Mouse (Mus musculus): Measurements from ENCODE around the gene Nampt. TPM values are rescaled to one million over a fixed set of nuclear protein-coding genes. Genes with fewer than 3 reads are reported as not detected.

Nampt gene
- polyA plus RNA-seq (2011; ENCODE audit: insufficient read depth, insufficient read length, low read depth, missing spikeins): 143 and 147 TPM in 2 replicates

GRCm38 (mm10) chr12:32819416-32819815, at the start of gene Nampt:
TSS of gene Nampt (plus strand) at chr12:32819545.
- H3K9me3 ChIP-seq (replicated peaks; ENCODE audit: control insufficient read depth, insufficient read depth, low read length, poor library complexity, severe bottlenecking): no peaks in the 10 kb centered on the region
- no peaks in the 10 kb centered on the region for H3K27me3 ChIP-seq (ENCODE audit: control insufficient read depth, insufficient read depth, low read length, poor library complexity, severe bottlenecking)
- no peak for TF ChIP-seq POLR2A (IDR thresholded peaks at IDR 0.05; ENCODE audit: insufficient read depth, low read length)
- TF ChIP-seq CTCF (IDR thresholded peaks at IDR 0.05; ENCODE audit: low read depth, low read length): no peak
- TF ChIP-seq EP300 (IDR thresholded peaks at IDR 0.05; ENCODE audit: insufficient read depth, low read depth, low read length): no peak
- peak within 1 kb of the TSS; percentile 97 for H3K4me3 ChIP-seq (ENCODE audit: low read depth, low read length)
- H3K9ac ChIP-seq (ENCODE audit: low read depth, poor library complexity, severe bottlenecking): peak within 1 kb of the TSS; percentile 86
- peak within 1 kb of the TSS; percentile 95 for H3K27ac ChIP-seq (ENCODE audit: insufficient read depth, low read length)
- peaks cover 10% of the 10 kb centered on the region; the same call in 1 of the 2 replicates for H3K36me3 ChIP-seq (ENCODE audit: control insufficient read depth, insufficient read depth, low read length, poor library complexity, severe bottlenecking)
- no peaks in the 10 kb centered on the region for H3K4me1 ChIP-seq (ENCODE audit: control insufficient read depth, insufficient read depth, low read length)

DNA sequence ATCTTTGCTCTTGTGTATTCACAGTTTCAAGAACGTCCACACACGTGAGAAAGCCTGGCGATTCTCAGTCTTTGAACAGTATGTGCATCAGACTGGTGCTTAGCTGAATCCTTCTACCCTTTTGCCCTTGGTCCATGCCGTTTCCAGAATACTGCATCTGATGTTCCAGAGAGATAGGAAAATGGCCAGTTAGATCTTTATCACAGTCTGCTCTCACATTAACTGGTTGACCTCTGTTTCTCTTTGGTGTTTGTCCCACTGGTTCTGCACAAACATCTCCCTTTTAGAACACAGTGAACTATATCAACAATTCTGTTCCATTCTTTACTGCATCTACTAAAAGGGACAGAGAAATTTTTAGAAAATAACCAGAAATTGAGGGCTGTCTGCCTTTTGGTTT, 48.6 kb upstream of the Nampt start:
- Histone ChIP-seq H3K9ac (ENCODE audit: low read depth, poor library complexity, severe bottlenecking) (no peak overlapping the region), H3K27ac (ENCODE audit: insufficient read depth, low read length) (no peak overlapping the region), H3K9me3 (replicated peaks; ENCODE audit: control insufficient read depth, insufficient read depth, low read length, poor library complexity, severe bottlenecking) (no peaks in the 10 kb centered on the region), H3K27me3 (ENCODE audit: control insufficient read depth, insufficient read depth, low read length, poor library complexity, severe bottlenecking) (no peaks in the 10 kb centered on the region; the same call in 1 of the 2 replicates), H3K4me3 (ENCODE audit: low read depth, low read length) (no peak overlapping the region), H3K36me3 (ENCODE audit: control insufficient read depth, insufficient read depth, low read length, poor library complexity, severe bottlenecking) (no peaks in the 10 kb centered on the region), H3K4me1 (ENCODE audit: control insufficient read depth, insufficient read depth, low read length) (no peaks in the 10 kb centered on the region)
- TF ChIP-seq EP300 (IDR thresholded peaks at IDR 0.05; ENCODE audit: insufficient read depth, low read depth, low read length): no peak

- Histone ChIP-seq H3K4me3 (ENCODE audit: low read depth, low read length) (no peak overlapping the region), H3K9ac (ENCODE audit: low read depth, poor library complexity, severe bottlenecking) (no peak overlapping the region), H3K36me3 (ENCODE audit: control insufficient read depth, insufficient read depth, low read length, poor library complexity, severe bottlenecking) (no peaks in the 10 kb centered on the region), H3K9me3 (replicated peaks; ENCODE audit: control insufficient read depth, insufficient read depth, low read length, poor library complexity, severe bottlenecking) (no peaks in the 10 kb centered on the region), H3K4me1 (ENCODE audit: control insufficient read depth, insufficient read depth, low read length) (no peaks in the 10 kb centered on the region), H3K27ac (ENCODE audit: insufficient read depth, low read length) (no peak overlapping the region), H3K27me3 (ENCODE audit: control insufficient read depth, insufficient read depth, low read length, poor library complexity, severe bottlenecking) (no peaks in the 10 kb centered on the region)
- TF ChIP-seq POLR2A (IDR thresholded peaks at IDR 0.05; ENCODE audit: insufficient read depth, low read length) (no peak), EP300 (IDR thresholded peaks at IDR 0.05; ENCODE audit: insufficient read depth, low read depth, low read length) (no peak), CTCF (IDR thresholded peaks at IDR 0.05; ENCODE audit: low read depth, low read length) (no peak)
Measured at GRCm38 (mm10) chr12:32774592-32774991, 44.8 kb upstream of the Nampt start.

- Histone ChIP-seq H3K36me3 (ENCODE audit: control insufficient read depth, insufficient read depth, low read length, poor library complexity, severe bottlenecking) (no peaks in the 10 kb centered on the region), H3K9ac (ENCODE audit: low read depth, poor library complexity, severe bottlenecking) (no peak overlapping the region), H3K9me3 (replicated peaks; ENCODE audit: control insufficient read depth, insufficient read depth, low read length, poor library complexity, severe bottlenecking) (no peaks in the 10 kb centered on the region), H3K4me3 (ENCODE audit: low read depth, low read length) (no peak overlapping the region), H3K4me1 (ENCODE audit: control insufficient read depth, insufficient read depth, low read length) (no peaks in the 10 kb centered on the region), H3K27me3 (ENCODE audit: control insufficient read depth, insufficient read depth, low read length, poor library complexity, severe bottlenecking) (no peaks in the 10 kb centered on the region), H3K27ac (ENCODE audit: insufficient read depth, low read length) (no peak overlapping the region)
- TF ChIP-seq POLR2A (IDR thresholded peaks at IDR 0.05; ENCODE audit: insufficient read depth, low read length): no peak
- TF ChIP-seq CTCF (IDR thresholded peaks at IDR 0.05; ENCODE audit: low read depth, low read length): no peak
- no peak for TF ChIP-seq EP300 (IDR thresholded peaks at IDR 0.05; ENCODE audit: insufficient read depth, low read depth, low read length)
Measured at GRCm38 (mm10) chr12:32789092-32789491, 30.3 kb upstream of the Nampt start.

DNA sequence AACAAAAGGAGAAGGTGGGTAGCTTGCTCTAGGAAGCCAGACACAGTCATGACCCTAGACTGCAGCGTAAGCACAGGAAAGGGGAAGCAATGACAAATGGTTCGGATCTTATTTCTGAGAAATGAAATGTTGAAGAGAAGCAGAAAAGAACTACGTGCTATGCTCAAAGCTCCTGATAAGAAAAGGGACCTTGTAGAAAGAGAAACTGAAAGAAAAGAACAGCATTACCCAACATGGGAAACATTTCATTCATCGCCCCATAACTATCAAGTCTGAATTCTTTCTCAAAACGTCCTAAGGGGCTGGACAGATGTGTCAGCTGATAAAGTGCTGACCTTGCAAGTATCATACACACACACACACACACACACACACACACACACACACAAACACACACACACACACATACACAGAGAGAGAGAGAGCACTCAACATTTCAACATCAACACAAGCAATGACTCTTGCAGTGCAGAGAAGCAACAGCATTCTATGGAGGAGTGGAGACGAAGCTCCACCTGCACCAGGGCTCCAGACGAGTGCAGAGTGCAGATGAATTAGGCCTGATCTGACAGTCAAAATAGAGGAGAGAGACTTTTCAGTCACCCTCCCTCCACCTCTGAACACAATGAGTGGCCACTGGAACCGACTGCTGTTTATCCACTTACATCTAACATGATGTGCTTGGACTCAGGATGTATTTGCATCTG, 23.4 kb upstream of the Nampt start:
- no peaks in the 10 kb centered on the region for H3K36me3 ChIP-seq (ENCODE audit: control insufficient read depth, insufficient read depth, low read length, poor library complexity, severe bottlenecking)
- no peak overlapping the region for H3K9ac ChIP-seq (ENCODE audit: low read depth, poor library complexity, severe bottlenecking)
- H3K27me3 ChIP-seq (ENCODE audit: control insufficient read depth, insufficient read depth, low read length, poor library complexity, severe bottlenecking): no peaks in the 10 kb centered on the region
- H3K4me3 ChIP-seq (ENCODE audit: low read depth, low read length): no peak overlapping the region
- no peak for TF ChIP-seq POLR2A (IDR thresholded peaks at IDR 0.05; ENCODE audit: insufficient read depth, low read length)
- no peak for TF ChIP-seq EP300 (IDR thresholded peaks at IDR 0.05; ENCODE audit: insufficient read depth, low read depth, low read length)
- no peak for TF ChIP-seq CTCF (IDR thresholded peaks at IDR 0.05; ENCODE audit: low read depth, low read length)
- no peaks in the 10 kb centered on the region for H3K4me1 ChIP-seq (ENCODE audit: control insufficient read depth, insufficient read depth, low read length)
- H3K27ac ChIP-seq (ENCODE audit: insufficient read depth, low read length): no peak overlapping the region
- no peaks in the 10 kb centered on the region for H3K9me3 ChIP-seq (replicated peaks; ENCODE audit: control insufficient read depth, insufficient read depth, low read length, poor library complexity, severe bottlenecking)

DNA sequence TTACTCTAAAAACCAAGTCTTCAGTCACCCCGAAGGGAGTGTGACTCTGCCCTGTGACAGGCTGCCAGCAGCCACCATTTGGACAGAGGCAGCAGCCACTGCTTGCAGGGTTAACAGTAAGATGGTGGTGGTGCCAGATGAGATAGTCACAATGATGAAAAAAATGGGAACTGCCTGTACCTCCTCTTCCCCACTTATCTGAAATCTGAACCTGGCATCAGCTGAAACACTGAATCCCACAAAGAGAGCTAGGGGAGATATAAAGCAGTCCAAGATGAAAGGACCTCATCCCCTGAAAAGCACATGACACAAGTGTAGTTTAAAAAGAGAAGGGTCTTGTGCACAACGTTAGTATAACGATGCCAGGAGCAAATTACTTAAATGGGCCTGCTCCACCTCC, 21.9 kb upstream of the Nampt start:
- Histone ChIP-seq H3K4me3 (ENCODE audit: low read depth, low read length) (no peak overlapping the region), H3K9me3 (replicated peaks; ENCODE audit: control insufficient read depth, insufficient read depth, low read length, poor library complexity, severe bottlenecking) (no peaks in the 10 kb centered on the region), H3K4me1 (ENCODE audit: control insufficient read depth, insufficient read depth, low read length) (no peaks in the 10 kb centered on the region), H3K27ac (ENCODE audit: insufficient read depth, low read length) (no peak overlapping the region), H3K9ac (ENCODE audit: low read depth, poor library complexity, severe bottlenecking) (no peak overlapping the region), H3K27me3 (ENCODE audit: control insufficient read depth, insufficient read depth, low read length, poor library complexity, severe bottlenecking) (no peaks in the 10 kb centered on the region), H3K36me3 (ENCODE audit: control insufficient read depth, insufficient read depth, low read length, poor library complexity, severe bottlenecking) (no peaks in the 10 kb centered on the region)
- TF ChIP-seq CTCF (IDR thresholded peaks at IDR 0.05; ENCODE audit: low read depth, low read length) (no peak), POLR2A (IDR thresholded peaks at IDR 0.05; ENCODE audit: insufficient read depth, low read length) (no peak), EP300 (IDR thresholded peaks at IDR 0.05; ENCODE audit: insufficient read depth, low read depth, low read length) (no peak)
